Mouse (Mus musculus) layer of hippocampus, adult 9-11 months (tissue): ENCODE data around the gene Nsun7.
"Not testable (repeated sequence)": the region's sequence is repeated elsewhere in the genome, so short reads cannot be mapped to it uniquely, and the experiment has no call there.

Experiments
- DNase-seq: peaks from one replicate; pipeline ENCODE4 v3.0.0; 2022

Gene Nsun7

GRCm38 (mm10) chr5:66259756-66260448 is at the start of gene Nsun7:
Gene Nsun7, plus strand, starts transcription at chr5:66259897.
- DNase-seq, result peak; percentile 65

- DNase-seq, result no peak
Measured at GRCm38 (mm10) chr5:66214395-66214935, 45.2 kb upstream of the Nsun7 start.

DNA sequence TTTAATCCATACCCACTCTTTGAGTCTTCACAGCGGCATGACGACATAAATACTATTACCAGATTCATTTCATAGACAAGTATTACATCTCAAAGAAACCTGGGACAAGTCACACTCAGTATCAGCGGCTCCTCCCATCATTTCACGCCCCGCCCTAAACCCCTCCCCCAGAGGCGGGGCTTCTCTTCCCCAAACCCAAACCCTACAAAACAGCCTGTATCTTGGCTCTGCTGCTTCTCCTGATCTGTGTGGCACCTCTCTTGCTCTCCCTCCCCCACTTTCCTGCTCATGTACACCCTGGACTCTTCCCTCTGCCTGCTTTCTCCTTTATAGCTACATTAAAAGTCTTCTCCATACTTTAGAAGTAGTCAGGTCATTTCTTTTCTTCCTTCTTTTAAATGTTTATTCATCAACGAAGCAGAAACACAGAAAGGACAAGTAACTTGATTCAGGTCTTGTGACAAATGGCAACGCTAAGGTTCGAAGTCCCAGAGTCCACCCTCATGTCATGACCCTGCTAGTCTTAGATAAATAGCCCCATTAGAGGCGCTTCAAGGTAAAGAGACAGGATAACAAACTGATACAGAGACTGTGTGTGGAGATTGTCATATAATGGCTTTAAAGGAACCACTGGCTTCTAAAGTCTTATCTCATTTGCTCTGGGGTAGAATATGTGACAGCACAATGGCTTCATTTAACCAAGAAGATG is 44.0 kb upstream of the Nsun7 start:
- DNase-seq, result no peak

GRCm38 (mm10) chr5:66219692-66220091 is 40.0 kb upstream of the Nsun7 start:
- no peak for DNase-seq

DNA sequence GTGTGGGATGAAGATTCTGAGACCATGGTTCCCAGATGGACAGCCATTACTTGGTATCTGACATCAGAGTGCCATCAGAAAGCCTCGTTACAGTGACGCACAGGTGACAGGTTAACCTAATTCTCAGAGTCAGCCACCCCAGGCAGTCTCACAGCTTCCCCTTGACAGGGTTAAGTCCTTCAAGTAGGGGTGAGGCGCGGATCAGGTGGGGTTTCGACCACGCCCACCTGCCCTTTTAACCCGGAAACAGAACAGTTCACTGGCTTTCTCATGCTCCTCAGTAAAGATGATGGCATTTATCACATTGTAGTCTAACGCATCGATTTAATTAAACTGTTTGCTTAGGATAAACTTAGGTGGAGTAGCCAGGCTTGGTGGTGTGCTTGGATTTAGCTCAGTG is 39.1 kb upstream of the Nsun7 start:
- DNase-seq, result no peak

- no peak for DNase-seq
Measured at GRCm38 (mm10) chr5:66222916-66223315, 36.8 kb upstream of the Nsun7 start.

GRCm38 (mm10) chr5:66226526-66226925 is 33.2 kb upstream of the Nsun7 start:
- no peak for DNase-seq

DNA sequence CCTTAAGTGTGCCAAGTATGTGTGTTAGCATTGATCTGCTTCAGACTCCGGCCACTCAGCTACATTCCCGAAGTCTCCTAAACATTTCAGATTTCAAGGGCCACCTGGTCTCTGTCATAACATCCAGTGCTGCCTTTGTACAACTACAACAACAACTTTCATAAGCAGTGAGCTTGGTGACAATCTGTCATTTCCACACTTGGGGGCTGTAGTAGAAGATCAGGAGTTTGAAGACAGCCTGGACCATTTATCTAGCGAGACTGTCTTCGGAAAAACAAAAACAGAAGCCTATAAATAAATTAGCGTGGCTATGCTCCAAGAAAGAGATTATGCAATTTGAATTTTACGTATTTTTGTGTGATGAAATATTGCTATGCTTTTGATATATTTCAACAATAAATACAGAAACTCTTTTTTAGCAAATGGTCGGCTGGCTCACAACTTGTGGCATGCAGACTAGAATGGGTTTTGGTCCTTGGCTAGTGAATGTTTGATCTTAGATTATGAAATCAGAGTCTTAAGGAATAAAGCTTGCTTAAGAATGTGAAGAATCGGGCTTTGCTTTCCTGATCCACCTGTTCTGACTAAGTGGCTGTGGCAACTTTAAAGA is 27.9 kb upstream of the Nsun7 start:
- no peak for DNase-seq

DNA sequence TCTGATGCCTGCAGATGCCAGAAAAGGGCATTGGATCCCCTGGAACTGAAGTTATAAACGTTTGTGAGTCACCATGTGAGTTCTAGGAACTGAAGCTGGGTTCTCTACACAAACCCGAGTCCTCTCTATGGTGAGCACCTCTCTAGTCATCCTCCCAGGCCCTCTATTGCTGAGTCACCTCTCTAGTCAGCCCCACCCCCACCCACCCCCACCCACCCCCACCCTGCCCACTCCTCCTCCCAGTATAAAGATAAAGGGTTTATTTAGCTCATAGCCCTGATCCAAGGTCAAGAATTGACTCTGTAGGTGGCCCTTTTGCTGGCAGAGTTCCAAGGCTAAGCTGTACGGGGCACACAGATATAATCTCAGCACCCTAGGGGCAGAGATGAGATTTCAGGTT is 27.2 kb upstream of the Nsun7 start:
- no peak for DNase-seq

- DNase-seq, result no peak
Measured at GRCm38 (mm10) chr5:66241894-66242293, 17.8 kb upstream of the Nsun7 start.

DNA sequence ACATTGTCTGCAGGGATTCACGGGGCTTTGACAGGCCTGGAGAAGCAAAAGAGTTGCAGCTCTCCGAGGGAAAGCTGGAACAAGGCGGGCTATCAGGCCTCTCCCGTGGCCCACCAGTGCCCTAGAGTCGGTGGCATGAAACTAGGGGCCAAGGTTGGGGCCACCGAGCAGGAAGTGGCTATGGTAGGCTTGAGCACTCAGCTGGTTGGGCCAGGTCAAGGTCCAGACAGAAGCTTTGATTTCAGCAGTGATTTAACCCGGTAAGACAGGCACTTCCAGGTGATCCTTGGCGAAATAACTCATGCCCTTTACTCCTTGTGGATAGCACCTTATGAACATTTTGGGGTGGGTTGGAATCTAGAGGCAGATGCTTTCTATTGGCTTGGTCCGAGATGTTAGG is 16.2 kb upstream of the Nsun7 start:
- DNase-seq, result no peak

DNA sequence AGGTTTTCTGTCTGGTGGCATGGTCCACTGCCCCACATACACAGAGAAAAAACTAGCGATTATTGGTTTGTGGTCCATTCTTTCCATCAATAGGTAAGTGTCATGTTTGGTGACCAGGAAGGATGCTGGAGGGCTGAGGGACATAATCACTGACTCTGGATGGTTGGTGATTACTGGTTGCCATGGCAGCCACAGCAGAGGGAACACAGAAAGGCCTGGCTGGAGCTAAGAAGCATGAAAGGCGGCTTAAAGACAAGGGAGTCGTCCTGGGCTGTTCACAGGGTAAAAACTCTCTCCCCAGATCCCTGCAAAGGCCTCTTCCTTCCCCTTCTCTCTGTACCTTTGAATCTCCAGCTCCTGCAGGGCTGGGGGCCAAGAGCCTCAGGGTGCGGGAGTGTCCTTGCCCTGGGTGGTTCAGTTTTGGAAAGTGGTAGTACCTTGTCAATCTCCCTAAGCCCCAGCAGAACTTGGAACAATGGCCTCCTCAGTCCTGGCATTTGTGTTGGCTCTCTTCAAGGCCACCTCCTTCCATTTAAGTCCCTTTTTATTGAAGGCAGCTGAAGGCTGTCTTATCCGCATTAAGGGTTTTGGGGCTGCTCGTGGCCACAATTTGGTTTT is 15.5 kb upstream of the Nsun7 start:
- no peak for DNase-seq

GRCm38 (mm10) chr5:66245958-66246497 is 13.7 kb upstream of the Nsun7 start:
- DNase-seq, result no peak

DNA sequence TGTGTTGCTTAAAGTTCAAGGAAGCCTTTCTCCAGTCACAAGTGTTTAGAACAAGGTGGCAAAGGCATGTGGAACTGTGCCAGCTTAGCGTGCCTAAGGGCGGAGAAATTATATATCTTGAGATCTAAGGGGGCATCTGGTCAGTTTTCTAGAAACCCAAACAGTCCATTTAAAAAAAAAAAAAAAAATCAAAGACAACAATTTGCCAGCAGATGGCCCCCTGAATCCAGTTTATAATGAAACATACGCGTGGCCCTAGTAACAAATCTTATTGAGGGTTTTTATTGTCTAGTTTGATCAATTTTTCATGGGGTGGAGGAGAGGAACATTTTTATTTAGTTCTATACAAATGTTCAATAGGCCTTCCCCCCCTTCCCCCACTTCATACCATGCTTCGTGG is 6.5 kb upstream of the Nsun7 start:
- DNase-seq, result no peak

- DNase-seq, result no peak
Measured at GRCm38 (mm10) chr5:66255044-66255443, 4.7 kb upstream of the Nsun7 start.

DNA sequence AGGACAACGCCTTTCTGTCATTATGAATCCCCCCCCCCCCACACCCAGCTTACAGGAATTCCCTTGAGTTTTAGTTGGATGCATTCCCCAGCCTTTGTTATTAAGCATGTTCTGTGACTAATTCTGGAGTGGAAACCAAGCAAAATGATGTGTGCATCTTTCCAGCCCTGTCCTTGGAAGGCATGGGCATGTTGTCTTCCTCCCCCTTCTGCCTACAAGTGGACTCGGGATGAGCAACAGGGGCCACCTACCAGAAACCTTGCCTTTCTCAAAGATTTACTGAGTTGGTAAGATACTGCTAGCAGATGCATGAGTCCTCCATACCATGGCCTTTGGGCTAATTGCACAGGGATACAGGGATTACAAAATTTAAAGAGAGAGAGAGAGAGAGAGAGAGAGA is 697 bp upstream of the Nsun7 start:
- DNase-seq, result no peak

DNA sequence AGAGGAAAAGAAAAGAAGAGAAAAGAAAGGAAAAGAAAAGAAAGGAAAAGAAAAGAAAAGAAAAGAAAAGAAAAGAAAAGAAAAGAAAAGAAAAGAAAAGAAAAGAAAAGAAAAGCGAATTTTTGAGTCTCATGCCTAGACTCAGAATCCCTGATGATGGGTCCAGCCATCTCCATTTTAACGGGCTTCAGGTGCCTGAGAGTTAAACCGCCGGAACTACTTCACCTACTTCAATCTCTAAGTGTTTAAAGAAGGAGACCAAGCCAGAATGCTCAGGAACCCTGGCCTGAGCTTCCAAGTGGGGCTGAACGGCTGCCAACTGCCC is 304 bp upstream of the Nsun7 start:
- not testable (repeated sequence) for DNase-seq

DNA sequence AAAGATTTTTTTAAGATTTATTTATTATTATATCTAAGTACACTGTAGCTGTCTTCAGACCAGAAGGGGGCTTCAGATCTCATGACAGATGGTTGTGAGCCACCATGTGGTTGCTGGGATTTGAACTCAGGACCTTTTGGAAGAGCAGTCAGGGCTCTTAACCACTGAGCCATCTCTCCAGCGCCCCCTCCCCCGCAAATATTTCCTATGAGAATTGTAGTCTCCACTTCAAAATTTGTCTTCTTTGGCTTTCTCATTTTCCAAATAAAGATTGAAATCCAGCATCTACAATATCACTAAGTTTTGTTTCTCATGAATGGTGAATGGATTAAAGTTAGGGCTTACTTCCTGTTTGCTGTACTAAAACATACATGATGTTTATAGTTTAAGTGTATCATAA is 2.8 kb downstream of the Nsun7 start:
- DNase-seq, result no peak

DNA sequence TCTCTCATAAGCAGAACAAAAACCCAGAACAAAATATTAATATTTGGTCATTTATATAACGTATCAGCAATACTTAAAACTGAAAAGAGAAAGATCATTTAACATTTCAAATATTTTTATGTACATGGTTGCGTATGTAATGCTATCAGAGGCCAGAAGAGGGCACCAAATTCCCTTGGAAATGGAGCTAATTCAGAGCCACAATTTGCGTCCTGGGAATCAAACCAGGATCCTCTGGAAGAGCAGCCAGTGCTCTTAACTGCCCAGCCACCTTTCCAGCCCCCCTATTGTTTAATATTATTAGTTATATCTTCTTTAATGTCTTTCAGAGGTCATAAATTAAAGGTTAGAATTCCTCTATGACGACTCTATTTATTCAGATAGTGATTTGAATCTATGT is 3.7 kb downstream of the Nsun7 start:
- no peak for DNase-seq

- DNase-seq, result no peak
Measured at GRCm38 (mm10) chr5:66269616-66270015, 9.9 kb downstream of the Nsun7 start.

DNA sequence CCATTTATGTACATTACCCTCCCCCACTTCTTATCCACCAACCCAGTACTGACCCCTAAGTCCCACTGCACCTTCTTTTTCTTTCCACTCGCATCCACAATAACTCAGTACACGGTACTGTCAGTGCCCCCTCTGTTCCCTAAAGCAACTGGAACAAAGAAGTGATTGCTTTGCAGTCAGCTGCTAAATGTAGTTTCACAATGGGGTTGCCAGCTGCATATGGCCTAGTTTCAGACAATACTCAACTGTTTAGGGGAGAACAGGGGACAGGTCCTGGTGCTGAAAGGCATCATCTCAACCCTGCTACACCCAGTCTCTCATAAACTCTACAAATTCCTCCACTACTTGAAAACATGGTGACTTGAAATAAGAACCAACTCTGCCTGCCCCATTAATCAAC is 11.4 kb downstream of the Nsun7 start:
- peak; percentile 57 for DNase-seq

GRCm38 (mm10) chr5:66274417-66274816 is 14.7 kb downstream of the Nsun7 start:
- DNase-seq, result no peak

DNA sequence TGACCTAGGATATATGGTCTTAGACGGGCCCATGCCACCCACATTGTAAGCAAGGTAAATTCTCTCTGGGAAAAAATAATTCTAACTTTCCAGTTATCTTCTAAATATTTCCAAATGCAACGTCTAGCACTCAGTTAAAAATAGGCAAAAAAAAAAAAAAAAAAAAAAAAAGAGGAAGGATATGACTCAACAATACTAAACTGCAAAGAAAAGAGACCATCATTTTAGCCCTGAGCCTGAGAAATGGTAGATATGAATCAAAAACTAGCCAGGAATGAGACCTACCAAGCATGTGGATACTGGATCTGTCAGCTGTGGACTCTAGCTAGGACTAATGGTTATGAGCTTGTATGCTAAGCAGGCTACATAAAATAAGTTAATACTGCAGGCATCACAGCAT is 20.0 kb downstream of the Nsun7 start:
- no peak for DNase-seq
